Comparison of ENCODE assay signal across 19 mouse cellular contexts in genomic region chr19:34252450-34252849, GRCm38 (mm10). TPM values are rescaled to one million over a fixed set of nuclear protein-coding genes. Genes with fewer than 3 reads are reported as not detected.
DNase-seq lines count a peak whose midpoint lies in the region; ATAC-seq and TF ChIP-seq lines count a peak whose summit lies in the region.
"Had no signal": no experiment of that assay in that cellular context is flagged by ENCODE, and none has a peak within 500 bp of the region (broad histone marks: within the 10 kb centered on the region; RNA-seq: fewer than 3 reads in every experiment).

No protein-coding gene starts in this region.

- H3K4me2 ChIP-seq in heart, embryonic 14.5 days (ENCODE audit: low read length): peak overlapping the region; percentile 70
- 0 out of 2 replicates have a peak overlapping the region, but pooled peaks have one; percentile 0 for H3K4me2 ChIP-seq in lung, postnatal 0 days (replicated peaks; ENCODE audit: low read depth, low read length)
- H3K4me2 ChIP-seq in stomach, embryonic 16.5 days (ENCODE audit: low read depth, low read length): peak overlapping the region; percentile 45
- H3K4me2 ChIP-seq: hindbrain, embryonic 15.5 days; limb, embryonic 12.5 days; liver, embryonic 15.5 days had no signal

- 24% methylated on average over 9 of the region's 9 CpGs for WGBS in heart, embryonic 14.5 days
- 61% methylated on average over 9 of the region's 9 CpGs for WGBS in lung, postnatal 0 days
- 73% methylated on average over 9 of the region's 9 CpGs for WGBS in stomach, embryonic 16.5 days

- H3K36me3 ChIP-seq in heart, embryonic 14.5 days (ENCODE audit: control insufficient read depth, insufficient read depth, low read length): peaks cover 35% of the 10 kb centered on the region
- H3K36me3 ChIP-seq in lung, postnatal 0 days (ENCODE audit: insufficient read depth, low read length): no peaks in the 10 kb centered on the region
- no peaks in the 10 kb centered on the region for H3K36me3 ChIP-seq in stomach, embryonic 16.5 days (ENCODE audit: control insufficient read depth, insufficient read depth, low read length)
- H3K36me3 ChIP-seq: hindbrain, embryonic 15.5 days; limb, embryonic 12.5 days; liver, embryonic 15.5 days had no signal

- no peak for TF ChIP-seq CTCF in lung, postnatal 0 days (IDR thresholded peaks at IDR 0.05)

- H3K4me1 ChIP-seq in heart, embryonic 14.5 days (ENCODE audit: control insufficient read depth in 2 of 2, insufficient read depth in 2 of 2, low read length in 2 of 2): peaks cover 4 to 14% of the 10 kb centered on the region in 2 experiments; a peak in 3 of 4 replicates
- peaks cover 5% of the 10 kb centered on the region; the same call in 1 of the 2 replicates for H3K4me1 ChIP-seq in lung, postnatal 0 days (ENCODE audit: insufficient read depth, low read depth, low read length)
- H3K4me1 ChIP-seq in stomach, embryonic 16.5 days (ENCODE audit: control insufficient read depth, insufficient read depth, low read length): no peaks in the 10 kb centered on the region
- H3K4me1 ChIP-seq: hindbrain, embryonic 15.5 days; liver, embryonic 15.5 days had no signal

- no peak overlapping the region for H3K27ac ChIP-seq in heart, embryonic 14.5 days (replicated peaks in 1 of 2; ENCODE audit: control insufficient read depth in 1 of 2, insufficient read depth in 1 of 2, low read depth in 2 of 2, low read length in 2 of 2)
- H3K27ac ChIP-seq in lung, postnatal 0 days (ENCODE audit: low read length): no peak overlapping the region
- peak overlapping the region; percentile 69 for H3K27ac ChIP-seq in stomach, embryonic 16.5 days (ENCODE audit: low read length)
- H3K27ac ChIP-seq: hindbrain, embryonic 15.5 days; left cerebral cortex, adult 2 months; limb, embryonic 12.5 days; liver, embryonic 15.5 days had no signal

- H3K9me3 ChIP-seq in heart, embryonic 14.5 days (ENCODE audit: control insufficient read depth, low read length): no peaks in the 10 kb centered on the region
- H3K9me3 ChIP-seq in lung, postnatal 0 days (ENCODE audit: low read length): no peaks in the 10 kb centered on the region
- H3K9me3 ChIP-seq in stomach, embryonic 16.5 days (replicated peaks; ENCODE audit: control insufficient read depth, low read length): no peaks in the 10 kb centered on the region
- H3K9me3 ChIP-seq: hindbrain, embryonic 15.5 days; limb, embryonic 12.5 days; liver, embryonic 15.5 days had no signal

- peak overlapping the region in 1 of 2 experiments; percentile 50; a peak in 2 of 4 replicates for H3K4me3 ChIP-seq in heart, embryonic 14.5 days (ENCODE audit: control insufficient read depth in 1 of 2, insufficient read depth in 1 of 2, low read depth in 1 of 2, low read length in 2 of 2)
- no peak overlapping the region for H3K4me3 ChIP-seq in lung, postnatal 0 days (ENCODE audit: low read depth, low read length)
- H3K4me3 ChIP-seq in stomach, embryonic 16.5 days (replicated peaks; ENCODE audit: low read length): peak overlapping the region; percentile 38
- H3K4me3 ChIP-seq: hindbrain, embryonic 15.5 days; left cerebral cortex, adult 2 months; limb, embryonic 12.5 days; liver, embryonic 15.5 days had no signal

- H3K9ac ChIP-seq in heart, embryonic 14.5 days (ENCODE audit: low read length): peak overlapping the region; percentile 75; the same call in 1 of the 2 replicates
- no peak overlapping the region for H3K9ac ChIP-seq in lung, postnatal 0 days (replicated peaks; ENCODE audit: low read depth)
- H3K9ac ChIP-seq in stomach, embryonic 16.5 days (ENCODE audit: low read length): peak overlapping the region; percentile 62
- H3K9ac ChIP-seq: hindbrain, embryonic 15.5 days; limb, embryonic 12.5 days; liver, embryonic 15.5 days had no signal

- no peaks in the 10 kb centered on the region for H3K27me3 ChIP-seq in heart, embryonic 14.5 days (ENCODE audit: control insufficient read depth, insufficient read depth, low read length)
- no peaks in the 10 kb centered on the region for H3K27me3 ChIP-seq in lung, postnatal 0 days (replicated peaks; ENCODE audit: insufficient read depth, low read length)
- H3K27me3 ChIP-seq in stomach, embryonic 16.5 days (ENCODE audit: control insufficient read depth, insufficient read depth, low read length): no peaks in the 10 kb centered on the region
- H3K27me3 ChIP-seq: hindbrain, embryonic 15.5 days; limb, embryonic 12.5 days; liver, embryonic 15.5 days had no signal

- no peak for TF ChIP-seq EP300 in lung, postnatal 0 days (IDR thresholded peaks at IDR 0.05)

- peak; percentile 7 for DNase-seq in embryo, embryonic 10 days (ENCODE audit: low spot score)
- DNase-seq in embryo, embryonic 9.5 days (ENCODE audit: extremely low spot score): no peak
- no peak for DNase-seq in heart, postnatal 10 days
- DNase-seq in lung, postnatal 0 days (ENCODE audit: low spot score): no peak
- DNase-seq in lung, adult 18-20 months: no peak
- no peak for DNase-seq in spleen, postnatal 14 days (ENCODE audit: low spot score in 2 of 2)
- DNase-seq: cerebellum, adult 11 months; cerebellum, postnatal 36 days; gastrocnemius, postnatal 36 days; right cerebral cortex, postnatal 14 days; thymus, postnatal 4 days had no signal

- no peak for ATAC-seq in heart, embryonic 14.5 days (ENCODE audit: insufficient number of reproducible peaks, insufficient read depth, low FRiP score, low read depth)
- ATAC-seq in lung, postnatal 0 days: no peak
- ATAC-seq in stomach, embryonic 16.5 days (ENCODE audit: insufficient read depth, low FRiP score): no peak
- ATAC-seq: forebrain, embryonic 16.5 days had no signal

- intact Hi-C loops in heart, postnatal 10 days (cut with DNase I): no loop called here

RNA-seq across cellular contexts. Expression of gene Acta2, which starts 2.9 kb away (rescaled TPM):
- 1,199 and 1,305 TPM in 2 replicates for polyA plus RNA-seq in heart, embryonic 14.5 days (2014; fragmentation: Nextera tagmentation; extraction: Ambion mirVana)
- 100 to 1,000 TPM; 522 to 615 TPM for total RNA-seq in heart, postnatal 10 days (2021)
- 265 and 293 TPM in 2 replicates for polyA plus RNA-seq in lung, postnatal 0 days (2015; fragmentation: Nextera tagmentation; extraction: Ambion mirVana)
- polyA plus RNA-seq in stomach, embryonic 16.5 days (2015; fragmentation: Nextera tagmentation; extraction: Ambion mirVana): 2,412 and 2,864 TPM in 2 replicates
- total RNA-seq: megakaryocyte-erythroid progenitor cell, adult 5-6 weeks had no signal

RNA-seq across cellular contexts. Expression of gene Fas, which starts 38.0 kb away (rescaled TPM):
- polyA plus RNA-seq in heart, embryonic 14.5 days (2014; fragmentation: Nextera tagmentation; extraction: Ambion mirVana): 3.5 and 4.4 TPM in 2 replicates
- total RNA-seq in heart, postnatal 10 days (2021): 10 to 100 TPM in 1 of 2 experiments, 1 to 10 TPM in 1; 5.4 to 10.6 TPM
- 56.1 and 57.9 TPM in 2 replicates for polyA plus RNA-seq in lung, postnatal 0 days (2015; fragmentation: Nextera tagmentation; extraction: Ambion mirVana)
- polyA plus RNA-seq in stomach, embryonic 16.5 days (2015; fragmentation: Nextera tagmentation; extraction: Ambion mirVana): 5.1 and 5.9 TPM in 2 replicates

Comparison
In these comparisons a context has a peak if more than half of its experiments do, and no peak if none do; other contexts are left out.
1. H3K4me2 ChIP-seq: peak in every context shown above with its lines; median percentile 70 in heart, embryonic 14.5 days; 45 in stomach, embryonic 16.5 days; 0 in lung, postnatal 0 days.